Mouse (Mus musculus) c-Kit-positive CD71-negative TER-119-negative erythroid progenitor cells, embryonic 14.5 days (primary cell): ENCODE measurements around the gene Ttll10.

Experiments used
- DNase-seq: peaks from one replicate; pipeline ENCODE4 v3.0.0-alpha.2; 2013; ENCODE audit warnings: low read depth

The Ttll10 gene

DNA sequence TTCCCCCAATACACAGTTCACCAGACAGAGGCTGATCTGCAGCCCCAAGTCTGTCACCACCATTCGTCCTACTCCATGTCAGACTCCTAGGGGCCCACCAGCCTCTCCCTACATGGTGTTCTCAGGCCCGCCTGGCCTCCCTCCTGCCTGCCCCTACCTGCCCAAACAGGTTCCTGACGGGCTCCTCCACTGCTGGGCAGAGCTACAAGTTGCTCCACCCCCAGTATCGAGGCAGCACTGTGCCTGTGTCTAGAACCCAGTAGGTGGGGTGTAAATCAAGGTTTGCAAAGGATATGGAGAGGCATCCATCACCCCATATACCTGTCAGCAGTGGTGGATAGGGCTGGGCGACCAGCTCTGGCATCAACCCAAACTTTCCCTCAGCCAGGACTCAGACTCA lies at the start of gene Ttll10:
TSS of gene Ttll10 (minus strand) at position 154 of the 400 bp plus-strand sequence.
- no peak for DNase-seq

GRCm38 (mm10) chr4:156103342-156103741 lies 44.1 kb upstream of the Ttll10 start:
- no peak for DNase-seq

DNA sequence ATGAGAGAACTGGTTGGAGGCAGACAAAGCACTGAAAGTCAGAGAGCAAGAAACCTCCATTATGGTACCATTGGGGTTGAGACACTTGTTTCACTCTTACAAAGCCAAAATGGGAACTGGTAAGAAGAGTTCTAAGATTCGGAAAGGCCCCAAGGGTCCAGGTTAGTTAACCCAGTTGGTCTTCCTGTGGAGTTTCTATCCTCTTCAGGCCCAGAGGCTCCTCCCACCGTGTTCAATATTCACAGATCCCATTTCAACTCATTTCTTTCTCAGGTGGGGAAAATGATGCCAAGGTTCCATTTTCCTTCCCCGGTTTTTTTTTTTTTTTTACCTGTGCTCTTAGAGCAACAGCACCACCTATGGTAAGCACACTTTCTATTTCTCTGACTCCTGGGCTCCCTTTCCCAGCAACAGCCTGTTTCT lies 42.3 kb upstream of the Ttll10 start:
- DNase-seq = no peak

- DNase-seq = no peak
Observed at GRCm38 (mm10) chr4:156100501-156100900, 41.3 kb upstream of the Ttll10 start.

GRCm38 (mm10) chr4:156099427-156099826 lies 40.2 kb upstream of the Ttll10 start:
- no peak for DNase-seq

- DNase-seq = no peak
Observed at GRCm38 (mm10) chr4:156097770-156098366, 38.7 kb upstream of the Ttll10 start.

DNA sequence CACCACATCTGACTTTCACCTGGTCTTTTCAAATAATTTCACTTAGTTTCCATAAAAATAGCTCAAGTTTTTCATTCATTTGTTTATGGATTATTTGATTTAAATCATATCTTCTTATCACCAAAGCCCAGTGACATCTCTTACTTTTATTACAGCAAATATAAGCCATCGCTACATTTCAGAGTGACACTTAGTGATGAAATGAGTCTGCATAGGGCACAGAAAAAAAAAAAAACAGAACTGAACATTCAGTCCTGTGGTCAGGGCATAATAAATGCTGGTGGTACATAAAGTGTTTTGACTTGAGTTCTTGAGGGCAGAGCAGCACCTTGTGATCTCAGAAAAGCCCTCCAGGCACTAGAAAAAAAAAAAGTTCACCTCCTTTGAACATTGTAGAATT lies 37.0 kb upstream of the Ttll10 start:
- DNase-seq = no peak

GRCm38 (mm10) chr4:156093758-156094157 lies 34.5 kb upstream of the Ttll10 start:
- no peak for DNase-seq

- DNase-seq = no peak
Observed at GRCm38 (mm10) chr4:156092765-156093164, 33.6 kb upstream of the Ttll10 start.

DNA sequence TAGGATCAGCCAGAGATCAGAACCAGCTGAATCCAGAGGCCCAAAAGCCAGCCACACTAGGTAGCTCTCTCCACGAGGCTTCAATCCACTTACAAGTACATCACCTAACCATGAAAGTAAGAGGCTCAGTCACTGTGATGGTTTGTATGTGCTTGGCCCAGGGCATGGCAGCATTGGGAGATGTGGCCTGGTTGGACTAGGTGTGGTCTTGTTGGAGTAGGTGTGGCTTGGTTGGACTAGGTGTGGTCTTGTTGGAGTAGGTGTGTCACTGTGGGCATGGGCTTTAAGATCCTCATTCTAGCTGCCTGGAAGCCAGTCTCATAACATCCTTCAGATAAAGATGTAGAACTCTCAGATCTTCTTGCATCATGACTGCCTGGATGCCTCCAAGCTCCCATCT lies 32.0 kb upstream of the Ttll10 start:
- DNase-seq = no peak

DNA sequence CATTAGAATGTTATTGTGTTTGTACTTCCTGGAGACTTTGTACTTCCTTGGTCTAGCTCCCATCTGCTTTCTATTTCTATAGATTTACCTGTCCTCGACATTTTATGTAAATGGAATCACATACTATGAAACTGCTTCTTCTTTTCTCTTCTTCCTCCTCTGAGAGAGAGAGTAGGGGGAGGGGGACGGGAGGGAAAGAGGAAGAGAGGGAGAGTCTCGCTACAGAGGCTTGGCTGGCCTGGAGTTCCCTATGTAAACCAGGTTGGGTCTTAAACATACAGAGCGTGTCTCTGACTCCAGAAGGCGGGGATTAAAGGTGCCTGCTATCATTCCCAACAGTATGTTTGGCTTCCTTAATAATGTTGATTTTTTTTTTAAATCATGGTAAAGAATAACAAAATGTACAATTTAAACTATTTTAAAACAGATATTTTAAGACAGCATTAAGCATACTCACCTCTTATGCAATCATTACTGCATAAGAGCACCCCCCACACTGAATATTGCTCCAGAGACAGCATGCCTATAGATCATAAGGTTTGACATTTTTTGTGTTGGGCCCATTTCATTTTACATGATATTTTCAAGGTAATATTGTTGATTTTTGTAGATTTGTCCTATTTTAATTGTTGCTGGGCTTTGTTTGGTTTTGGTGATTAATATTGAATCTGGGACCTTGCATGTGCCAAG lies 28.3 kb upstream of the Ttll10 start:
- DNase-seq = no peak

- DNase-seq = no peak
Observed at GRCm38 (mm10) chr4:156085256-156085655, 26.0 kb upstream of the Ttll10 start.

- no peak for DNase-seq
Observed at GRCm38 (mm10) chr4:156084096-156084879, 25.1 kb upstream of the Ttll10 start.

DNA sequence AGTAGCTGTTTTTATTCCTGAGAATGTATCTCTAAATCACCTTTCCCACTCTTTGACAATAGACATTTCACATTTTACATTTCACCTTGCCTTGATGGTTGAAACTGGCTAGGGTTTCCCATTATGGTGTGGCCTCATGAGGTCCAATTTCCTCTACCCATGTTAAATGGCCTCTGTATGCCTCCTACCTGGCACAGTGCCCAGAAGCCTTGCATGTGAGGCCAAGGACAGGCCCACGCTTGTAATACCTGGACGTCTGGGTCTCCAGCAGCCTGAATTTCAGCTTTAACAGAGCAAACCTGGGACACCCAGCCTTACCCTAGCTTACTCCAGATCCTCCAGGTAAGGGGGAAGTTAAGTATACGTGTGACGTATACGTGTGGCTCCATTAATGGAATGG lies 24.1 kb upstream of the Ttll10 start:
- no peak for DNase-seq

DNA sequence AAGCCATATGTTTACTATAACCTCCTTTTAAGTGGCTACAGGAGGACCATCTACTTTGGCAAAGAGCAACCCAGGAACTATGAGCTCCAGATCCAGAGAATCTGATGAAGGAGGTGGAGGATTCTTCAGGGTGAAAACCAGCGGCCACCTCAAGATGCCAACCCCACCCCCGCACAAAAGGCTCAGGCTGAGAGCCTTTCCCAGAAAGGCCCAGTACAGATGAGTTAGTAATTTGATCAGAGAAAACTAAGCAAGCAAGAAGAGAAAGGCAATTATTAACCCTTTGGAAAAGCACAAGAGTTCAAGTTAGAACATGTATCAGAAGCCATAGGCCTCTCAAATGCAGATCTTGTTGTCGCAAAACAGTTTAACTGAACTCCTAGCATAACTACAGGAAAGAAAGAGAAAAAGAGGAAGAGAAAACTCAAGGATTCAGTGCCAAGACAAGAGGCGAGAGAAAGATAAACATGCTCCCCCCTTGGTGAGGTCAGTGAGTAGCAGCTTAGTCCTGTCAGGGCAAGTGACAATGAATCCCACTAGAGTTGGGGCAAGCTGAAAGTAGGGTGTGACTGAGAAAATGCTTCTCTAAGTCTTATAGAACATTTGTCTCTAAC lies 23.5 kb upstream of the Ttll10 start:
- DNase-seq = no peak

- no peak for DNase-seq
Observed at GRCm38 (mm10) chr4:156077499-156078301, 18.5 kb upstream of the Ttll10 start.

GRCm38 (mm10) chr4:156076911-156077382 lies 17.7 kb upstream of the Ttll10 start:
- DNase-seq = no peak

DNA sequence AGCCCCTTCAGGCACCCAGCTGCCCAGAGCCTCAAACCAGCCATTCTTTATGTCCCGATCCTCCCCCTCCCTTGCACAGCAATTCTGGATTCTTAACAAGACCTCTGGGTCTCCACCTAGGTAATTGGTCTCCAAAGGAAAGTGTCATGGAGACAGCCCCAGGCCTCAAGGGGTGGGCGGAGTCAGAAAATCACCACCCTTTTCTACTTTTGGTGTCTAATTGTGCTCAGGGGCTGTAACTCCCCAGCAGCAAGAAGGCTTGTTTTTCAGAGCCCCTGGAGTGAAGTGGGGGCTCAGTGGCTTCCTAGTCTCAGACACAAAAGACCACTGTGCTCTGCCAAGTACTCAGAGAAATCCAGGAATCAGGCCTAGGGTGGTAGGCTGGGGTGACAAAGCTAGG lies 11.5 kb upstream of the Ttll10 start:
- DNase-seq = no peak

DNA sequence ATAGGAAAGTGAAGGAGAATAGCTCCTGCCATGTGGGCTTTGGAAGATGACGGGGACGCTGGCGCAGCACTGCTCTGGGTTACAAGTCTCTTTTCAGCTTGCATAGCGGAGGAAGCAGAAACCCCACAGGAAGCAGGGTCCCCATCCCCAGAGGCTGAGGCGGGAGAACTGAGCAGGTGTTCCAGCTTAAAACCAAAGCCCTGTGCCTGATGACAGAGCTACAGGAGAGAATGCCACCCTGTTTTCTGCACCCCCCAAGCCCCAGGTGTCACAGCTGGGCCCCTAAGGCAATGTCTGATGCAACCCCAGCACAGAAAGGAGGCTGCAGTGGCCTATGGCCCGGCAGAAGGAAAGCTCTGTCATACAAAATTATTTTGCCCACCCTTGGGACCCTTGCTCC lies 11.1 kb upstream of the Ttll10 start:
- no peak for DNase-seq

GRCm38 (mm10) chr4:156069701-156070100 lies 10.5 kb upstream of the Ttll10 start:
- DNase-seq = no peak

GRCm38 (mm10) chr4:156067256-156067949 lies 8.2 kb upstream of the Ttll10 start:
- no peak for DNase-seq
